Mouse (Mus musculus) embryonic facial prominence, embryonic 13.5 days (tissue): Measurements from ENCODE around the gene Pifo. TPM values are rescaled to one million over a fixed set of nuclear protein-coding genes. Genes with fewer than 3 reads are reported as not detected.
"Not testable (repeated sequence)": the region's sequence is repeated elsewhere in the genome, so short reads cannot be mapped to it uniquely, and the experiment has no call there.

Source experiments
- ATAC-seq: fragments of 200-750 bp; cut with Nextera tagmentation; 2 replicates; pipeline ENCODE4 v1.8.0; 2017; ENCODE audit warnings: low read depth; ENCODE audit not compliant: insufficient number of reproducible peaks, insufficient read depth, low FRiP score, low TSS enrichment
- H3K27ac ChIP-seq: fragments of 300-500 bp; sonication (generic); 2 replicates; pipeline ENCODE4 v1.5.1; 2015; ENCODE audit warnings: moderate library complexity, mild to moderate bottlenecking, inconsistent platforms
- H3K27me3 ChIP-seq: fragments of 300-500 bp; sonication (generic); 2 replicates; pipeline ENCODE4 v1.6.1; 2015; ENCODE audit warnings: mild to moderate bottlenecking, inconsistent platforms
- H3K36me3 ChIP-seq: fragments of 300-500 bp; sonication (generic); 2 replicates; pipeline ENCODE4 v1.6.1; 2015; ENCODE audit warnings: mild to moderate bottlenecking, inconsistent platforms
- H3K4me1 ChIP-seq: fragments of 300-500 bp; sonication (generic); 2 replicates; pipeline ENCODE4 v1.6.1; 2015; ENCODE audit warnings: inconsistent platforms
- H3K4me2 ChIP-seq: fragments of 300-500 bp; sonication (generic); 2 replicates; pipeline ENCODE4 v1.6.1; 2015; ENCODE audit warnings: moderate library complexity, mild to moderate bottlenecking, inconsistent platforms
- H3K4me3 ChIP-seq: fragments of 300-500 bp; sonication (generic); 2 replicates; pipeline ENCODE4 v1.5.1; 2015; ENCODE audit warnings: mild to moderate bottlenecking, inconsistent platforms
- H3K9ac ChIP-seq: fragments of 300-500 bp; sonication (generic); 2 replicates; pipeline ENCODE4 v1.6.1; 2015; ENCODE audit warnings: mild to moderate bottlenecking, inconsistent platforms
- H3K9me3 ChIP-seq: fragments of 300-500 bp; sonication (generic); 2 replicates; pipeline ENCODE4 v1.6.1; 2016; ENCODE audit warnings: inconsistent platforms
- WGBS: fragments of 180-500 bp; shearing (Covaris S2); methylation state at CpG from one replicate; pipeline ENCODE4 v1.1.7; 2015; ENCODE audit warnings: mixed read lengths; 5-methylcytosine and 5-hydroxymethylcytosine counted together
- polyA plus RNA-seq: library from polyadenylated mRNA; unstranded; fragments of >200 nt; fragmentation: Nextera tagmentation; extraction: Ambion mirVana; gene quantifications from 2 replicates; pipeline ENCODE4 v1.2.1, GENCODE M21; 2015

Pifo gene
- polyA plus RNA-seq, 1 experiment from 2014 or later: 0.39 TPM

GRCm38 (mm10) chr3:105991653-105992283, 22.7 kb downstream of the Pifo start:
- Histone ChIP-seq H3K27me3 (no peaks in the 10 kb centered on the region), H3K9ac (no peak overlapping the region), H3K27ac (no peak overlapping the region), H3K4me3 (no peak overlapping the region), H3K9me3 (no peaks in the 10 kb centered on the region), H3K36me3 (no peaks in the 10 kb centered on the region), H3K4me1 (no peaks in the 10 kb centered on the region), H3K4me2 (no peak overlapping the region)
- ATAC-seq: no peak
- 25% methylated on average over 4 of the region's 4 CpGs for WGBS

DNA sequence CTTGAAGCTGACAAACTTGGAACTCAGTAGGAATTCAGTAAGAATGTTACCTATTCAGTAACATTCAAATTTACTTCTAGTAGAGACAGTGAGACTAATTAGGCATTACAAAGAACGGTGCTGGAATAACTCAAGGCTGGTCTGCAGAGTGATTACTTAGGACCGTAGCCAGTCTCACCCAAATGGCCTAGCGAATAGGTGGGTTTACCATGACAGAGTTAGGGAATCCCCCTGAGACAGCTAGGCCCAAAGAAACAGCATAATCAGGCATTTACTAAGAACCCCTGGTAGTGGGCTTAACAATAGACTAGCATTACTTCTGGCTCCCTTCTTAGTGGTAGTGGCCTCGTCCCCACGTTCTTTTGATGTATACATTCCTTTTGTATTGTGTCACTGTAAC, 24.8 kb downstream of the Pifo start:
- not testable (repeated sequence) for H3K4me2 ChIP-seq, H3K27ac ChIP-seq, H3K4me1 ChIP-seq, ATAC-seq, H3K4me3 ChIP-seq, H3K27me3 ChIP-seq, H3K36me3 ChIP-seq, H3K9me3 ChIP-seq, H3K9ac ChIP-seq
- 49% methylated on average over 5 of the region's 5 CpGs for WGBS

DNA sequence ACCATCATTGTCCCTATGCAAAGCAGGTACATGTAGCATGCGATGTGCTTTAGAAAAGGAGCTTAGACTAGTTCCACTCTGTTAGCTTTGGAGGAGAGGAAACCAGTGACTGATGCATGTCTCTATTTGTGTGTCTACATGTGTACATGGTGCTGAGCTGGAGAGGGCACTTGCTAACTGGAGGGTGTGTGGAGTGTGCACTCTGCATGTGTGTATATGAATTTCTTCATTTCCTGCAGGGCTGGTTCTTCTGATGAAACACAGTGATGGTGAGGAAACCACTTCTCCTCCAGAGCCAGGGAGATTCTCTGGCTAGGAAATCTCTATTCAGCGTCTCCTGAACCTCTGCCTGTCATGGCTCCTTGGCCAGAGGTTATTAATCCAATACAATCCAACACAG, 40.3 kb downstream of the Pifo start:
- WGBS: 90% methylated on average over 2 of the region's 2 CpGs
- H3K4me1 ChIP-seq: no peaks in the 10 kb centered on the region
- no peak for ATAC-seq
- H3K27ac ChIP-seq: no peak overlapping the region
- H3K9me3 ChIP-seq: no peaks in the 10 kb centered on the region
- no peak overlapping the region for H3K4me2 ChIP-seq
- no peaks in the 10 kb centered on the region for H3K27me3 ChIP-seq
- H3K9ac ChIP-seq: no peak overlapping the region
- H3K36me3 ChIP-seq: peaks cover 10% of the 10 kb centered on the region
- H3K4me3 ChIP-seq: no peak overlapping the region

DNA sequence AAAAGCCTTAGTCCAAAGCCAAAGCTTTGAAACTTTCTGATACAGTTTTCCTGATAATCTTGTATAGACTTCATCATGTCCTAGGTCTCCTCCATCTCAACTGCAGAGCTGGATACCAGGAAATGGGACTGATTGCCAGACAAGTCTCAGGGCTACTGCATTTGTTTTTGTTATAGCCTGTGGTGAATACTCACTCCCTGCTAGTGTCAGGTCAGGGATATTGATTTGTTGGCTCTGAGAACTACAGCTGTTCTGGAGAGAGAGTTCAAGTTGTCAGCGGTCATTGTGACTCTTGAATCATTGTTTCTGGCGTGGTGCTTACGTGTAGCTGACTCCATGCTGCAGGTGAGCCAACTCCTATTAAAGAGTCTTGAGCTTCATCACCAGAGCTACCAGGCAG, 41.0 kb downstream of the Pifo start, which contains the start of gene Ovgp1:
Ovgp1 (plus strand) TSS at position 301 of the 400 bp plus-strand sequence.
- Histone ChIP-seq H3K9ac (no peak within 1 kb of the TSS), H3K4me2 (no peak within 1 kb of the TSS), H3K4me1 (no peaks in the 10 kb centered on the region), H3K27me3 (no peaks in the 10 kb centered on the region), H3K27ac (no peak within 1 kb of the TSS), H3K4me3 (no peak within 1 kb of the TSS), H3K9me3 (no peaks in the 10 kb centered on the region), H3K36me3 (peaks cover 18% of the 10 kb centered on the region)
- no peak for ATAC-seq
- WGBS: 82% methylated on average over 3 of the region's 3 CpGs

GRCm38 (mm10) chr3:105971831-105972446, 42.5 kb downstream of the Pifo start:
- ATAC-seq: no peak
- Histone ChIP-seq H3K27me3 (no peaks in the 10 kb centered on the region), H3K9ac (no peak overlapping the region), H3K4me3 (no peak overlapping the region), H3K36me3 (peaks cover 32% of the 10 kb centered on the region), H3K9me3 (no peaks in the 10 kb centered on the region), H3K4me2 (no peak overlapping the region), H3K4me1 (no peaks in the 10 kb centered on the region), H3K27ac (no peak overlapping the region)
- WGBS: 83% methylated on average over 5 of the region's 5 CpGs

DNA sequence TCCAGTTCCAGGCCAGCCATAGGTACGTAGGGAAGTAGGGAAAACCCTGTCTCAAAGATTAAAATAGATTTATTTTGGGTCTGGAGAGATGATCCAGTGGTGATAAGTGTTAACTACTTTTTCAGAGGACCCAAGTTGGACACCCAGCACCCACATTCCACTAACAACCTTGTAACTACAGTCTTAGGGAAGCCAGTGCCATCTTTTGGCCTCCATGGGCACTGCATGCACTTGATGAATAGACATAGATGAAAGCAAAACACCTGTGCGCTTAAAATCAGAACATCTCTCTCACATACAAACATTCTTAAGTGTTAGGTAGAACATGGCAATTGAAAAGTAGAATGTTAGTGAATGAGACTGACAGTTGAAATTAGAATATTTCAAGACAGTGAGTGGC, 53.7 kb downstream of the Pifo start:
- H3K4me1 ChIP-seq: peaks cover 25% of the 10 kb centered on the region
- H3K9ac ChIP-seq: peak overlapping the region; percentile 97; the same call in 1 of the 2 replicates
- H3K27me3 ChIP-seq: no peaks in the 10 kb centered on the region
- no peak overlapping the region for H3K27ac ChIP-seq
- H3K36me3 ChIP-seq: peaks cover 48% of the 10 kb centered on the region
- H3K4me3 ChIP-seq: peak overlapping the region; percentile 92
- WGBS: 96% methylated on average over 2 of the region's 2 CpGs
- peak overlapping the region; percentile 90 for H3K4me2 ChIP-seq
- H3K9me3 ChIP-seq: no peaks in the 10 kb centered on the region
- no peak for ATAC-seq

DNA sequence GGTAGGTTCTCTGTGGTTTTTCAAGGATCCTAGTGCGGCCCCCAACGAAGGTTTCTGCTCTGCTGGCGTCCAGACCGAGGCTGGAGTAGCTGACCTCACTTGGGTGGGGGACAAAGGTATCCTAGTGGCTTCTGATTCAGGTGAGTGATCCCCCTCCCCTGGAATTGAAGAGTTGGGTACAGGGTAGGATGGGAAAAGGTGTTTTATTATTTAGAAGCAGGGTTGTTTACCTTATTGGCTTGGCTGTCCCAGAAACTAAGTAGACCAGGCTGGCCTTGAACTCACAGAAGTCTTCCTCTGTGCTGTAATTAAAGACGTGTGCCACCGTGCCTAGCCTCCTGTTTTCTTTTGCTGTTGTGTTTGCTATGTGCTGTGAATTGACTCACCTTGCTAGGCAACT, 54.4 kb downstream of the Pifo start, which contains the start of gene Atp5f1:
Atp5f1 (minus strand) TSS at position 101 of the 400 bp plus-strand sequence.
- Histone ChIP-seq H3K27ac (peak within 1 kb of the TSS; percentile 86), H3K9me3 (no peaks in the 10 kb centered on the region), H3K36me3 (peaks cover 44% of the 10 kb centered on the region), H3K9ac (peak within 1 kb of the TSS; percentile 97), H3K4me1 (peaks cover 25% of the 10 kb centered on the region), H3K4me3 (peak within 1 kb of the TSS; percentile 92), H3K4me2 (peak within 1 kb of the TSS; percentile 90), H3K27me3 (no peaks in the 10 kb centered on the region)
- WGBS: 5% methylated on average over 6 of the region's 6 CpGs
- no peak for ATAC-seq

DNA sequence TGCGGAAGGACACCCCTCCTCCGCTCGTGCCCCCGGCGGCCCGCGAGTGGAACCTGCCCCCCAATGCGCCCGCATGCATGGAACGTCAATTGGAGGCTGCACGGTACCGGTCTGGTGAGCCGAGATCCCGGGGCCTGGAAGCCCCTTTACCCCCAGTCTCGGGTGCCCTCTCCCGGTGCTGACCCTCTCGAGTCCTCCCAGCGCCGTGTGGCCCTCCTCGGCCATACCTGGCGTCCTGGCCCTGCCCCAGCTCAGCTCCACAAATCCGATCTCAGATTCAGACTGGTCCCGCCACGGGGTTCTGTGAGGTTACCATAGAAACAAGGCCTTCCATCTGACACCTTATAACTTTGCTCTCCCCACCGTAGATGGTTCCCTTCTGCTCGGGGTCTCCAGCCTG, 54.9 kb downstream of the Pifo start:
- peak overlapping the region; percentile 92 for H3K4me3 ChIP-seq
- H3K36me3 ChIP-seq: peaks cover 44% of the 10 kb centered on the region
- peak overlapping the region; percentile 74 for H3K27ac ChIP-seq
- no peaks in the 10 kb centered on the region for H3K9me3 ChIP-seq
- H3K4me2 ChIP-seq: peak overlapping the region; percentile 90
- H3K4me1 ChIP-seq: peaks cover 25% of the 10 kb centered on the region
- H3K27me3 ChIP-seq: no peaks in the 10 kb centered on the region
- H3K9ac ChIP-seq: peak overlapping the region; percentile 97
- ATAC-seq: peak; percentile 61
- under 1% methylated on average over 26 of the region's 26 CpGs for WGBS

DNA sequence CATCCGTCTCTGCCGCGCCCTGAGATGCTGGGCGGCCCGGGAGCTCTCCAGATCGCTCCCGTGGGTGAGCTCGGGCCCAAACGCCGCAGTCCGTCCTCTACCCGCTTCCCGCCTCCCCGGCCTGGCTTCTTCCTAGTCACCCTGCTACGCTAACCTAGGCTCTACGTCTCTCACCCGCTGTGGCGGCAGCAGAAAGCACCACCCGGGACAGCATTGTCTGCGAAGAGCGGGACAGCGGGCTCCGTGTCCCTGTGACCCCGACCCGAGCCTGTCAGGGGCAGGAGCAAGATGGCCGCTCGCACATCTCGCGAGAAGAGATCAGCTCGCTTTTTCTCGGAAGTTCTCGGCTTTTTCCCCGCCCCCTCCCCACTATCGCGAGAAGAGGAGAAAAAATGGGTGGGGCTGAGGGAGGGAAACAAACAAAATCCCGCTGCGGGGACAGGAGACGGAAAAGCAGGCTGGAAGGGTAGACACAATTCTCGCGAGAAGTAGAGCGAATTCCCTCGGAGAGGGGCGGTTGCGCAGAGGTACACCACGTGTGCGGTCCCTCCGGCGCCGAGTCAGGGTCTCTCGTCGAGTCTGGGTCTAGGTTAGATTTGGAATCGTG, 55.4 kb downstream of the Pifo start, which contains the start of gene Wdr77:
Wdr77 (plus strand) TSS at position 396 of the 607 bp plus-strand sequence.
- no peaks in the 10 kb centered on the region for H3K9me3 ChIP-seq
- H3K27ac ChIP-seq: peak within 1 kb of the TSS; percentile 86
- peak within 1 kb of the TSS; percentile 97 for H3K9ac ChIP-seq
- H3K4me1 ChIP-seq: peaks cover 25% of the 10 kb centered on the region
- peak within 1 kb of the TSS; percentile 92 for H3K4me3 ChIP-seq
- H3K36me3 ChIP-seq: peaks cover 43% of the 10 kb centered on the region
- ATAC-seq: peak; percentile 95
- WGBS: under 1% methylated on average over 52 of the region's 52 CpGs
- no peaks in the 10 kb centered on the region for H3K27me3 ChIP-seq
- peak within 1 kb of the TSS; percentile 90 for H3K4me2 ChIP-seq

- 42% methylated on average over 5 of the region's 5 CpGs for WGBS
- H3K4me2 ChIP-seq: peak overlapping the region; percentile 81
- ATAC-seq: no peak
- peaks cover 25% of the 10 kb centered on the region for H3K4me1 ChIP-seq
- H3K9ac ChIP-seq: peak overlapping the region; percentile 97
- no peak overlapping the region; the same call in 1 of the 2 replicates for H3K27ac ChIP-seq
- peak overlapping the region; percentile 92 for H3K4me3 ChIP-seq
- peaks cover 42% of the 10 kb centered on the region for H3K36me3 ChIP-seq
- no peaks in the 10 kb centered on the region for H3K9me3 ChIP-seq
- no peaks in the 10 kb centered on the region for H3K27me3 ChIP-seq
These were observed 56.2 kb downstream of the Pifo start for GRCm38 (mm10) chr3:105958204-105958603.

DNA sequence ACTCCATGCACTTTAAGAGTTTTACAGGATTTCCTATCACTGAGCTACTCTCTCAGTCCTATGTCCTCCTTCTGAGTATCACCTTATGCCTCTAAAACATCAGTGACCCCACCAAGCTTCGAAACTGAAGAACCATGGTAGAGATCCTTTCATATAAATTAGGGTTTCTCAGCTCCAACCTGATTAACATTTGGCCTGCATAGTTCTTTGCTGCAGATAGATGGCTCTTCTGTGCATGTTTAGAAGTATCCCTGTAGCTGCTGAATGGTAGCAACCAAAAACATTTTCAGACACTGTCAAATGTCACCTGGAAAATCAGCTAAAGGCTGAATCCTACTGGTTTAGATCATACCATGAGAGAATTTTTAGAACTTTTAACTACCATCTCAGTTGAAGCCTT, 57.2 kb downstream of the Pifo start:
- H3K9ac ChIP-seq: no peak overlapping the region
- no peak overlapping the region for H3K27ac ChIP-seq
- H3K4me3 ChIP-seq: no peak overlapping the region
- ATAC-seq: no peak
- peaks cover 42% of the 10 kb centered on the region for H3K36me3 ChIP-seq
- H3K4me1 ChIP-seq: peaks cover 25% of the 10 kb centered on the region
- 94% methylated on average over 1 of the region's 1 CpGs for WGBS
- H3K9me3 ChIP-seq: no peaks in the 10 kb centered on the region
- H3K4me2 ChIP-seq: peak overlapping the region; percentile 81; the same call in 1 of the 2 replicates
- H3K27me3 ChIP-seq: no peaks in the 10 kb centered on the region

GRCm38 (mm10) chr3:105951348-105951747, 63.1 kb downstream of the Pifo start:
- Histone ChIP-seq H3K27me3 (no peaks in the 10 kb centered on the region), H3K4me1 (no peaks in the 10 kb centered on the region), H3K4me3 (no peak overlapping the region), H3K9me3 (no peaks in the 10 kb centered on the region), H3K36me3 (peaks cover 81% of the 10 kb centered on the region), H3K9ac (no peak overlapping the region), H3K4me2 (no peak overlapping the region), H3K27ac (no peak overlapping the region)
- no peak for ATAC-seq
- 95% methylated on average over 7 of the region's 7 CpGs for WGBS
